Mouse (Mus musculus) hindbrain, embryonic 14.5 days (tissue): ENCODE data around the gene Hoxa6. TPM values are rescaled to one million over a fixed set of nuclear protein-coding genes. Genes with fewer than 3 reads are reported as not detected.
A peak's percentile ranks its signal among the peaks of the same experiment; 100 is the strongest.

Experiments
- ATAC-seq: fragments of 200-750 bp; cut with Nextera tagmentation; 2 replicates; pipeline ENCODE4 v1.8.0; 2017; ENCODE audit warnings: moderate number of reproducible peaks, mild to moderate bottlenecking, moderate TSS enrichment, moderate library complexity; ENCODE audit not compliant: low FRiP score
- DNase-seq: peaks from one replicate; pipeline ENCODE4 v3.0.0-alpha.2; 2015; ENCODE audit warnings: low spot score
- H3K27ac ChIP-seq: fragments of 300-500 bp; sonication (generic); 2 replicates; pipeline ENCODE4 v1.5.1; 2014; ENCODE audit warnings: mild to moderate bottlenecking, moderate library complexity
- H3K27me3 ChIP-seq: fragments of 300-500 bp; sonication (generic); 2 replicates; pipeline ENCODE4 v1.6.1; 2014; ENCODE audit warnings: mild to moderate bottlenecking, low read length, mixed read lengths; ENCODE audit not compliant: control insufficient read depth, insufficient read depth
- H3K36me3 ChIP-seq: fragments of 300-500 bp; sonication (generic); replicated peaks from 2 replicates; pipeline ENCODE4 v1.6.1; 2014; ENCODE audit not compliant: control insufficient read depth, insufficient read depth
- H3K4me1 ChIP-seq: fragments of 300-500 bp; sonication (generic); replicated peaks from 2 replicates; pipeline ENCODE4 v1.6.1; 2014; ENCODE audit warnings: antibody characterized with exemption, low read length, mixed read lengths; ENCODE audit not compliant: control insufficient read depth, insufficient read depth
- H3K4me2 ChIP-seq: fragments of 300-500 bp; sonication (generic); replicated peaks from 2 replicates; pipeline ENCODE4 v1.6.1; 2014; ENCODE audit warnings: mild to moderate bottlenecking, moderate library complexity
- H3K4me3 ChIP-seq: fragments of 300-500 bp; sonication (generic); replicated peaks from 2 replicates; pipeline ENCODE4 v1.5.1; 2014; ENCODE audit warnings: mild to moderate bottlenecking, low read length
- H3K9ac ChIP-seq: fragments of 300-500 bp; sonication (generic); 2 replicates; pipeline ENCODE4 v1.6.1; 2014
- H3K9me3 ChIP-seq: fragments of 300-500 bp; sonication (generic); 2 replicates; pipeline ENCODE4 v1.6.1; 2016; ENCODE audit warnings: low read length; ENCODE audit not compliant: control insufficient read depth
- WGBS: fragments of 180-500 bp; shearing (Covaris S2); extraction: QIAGEN DNeasy Blood & Tissue Kit; methylation state at CpG from one replicate; pipeline ENCODE4 v1.1.7; 2014; 5-methylcytosine and 5-hydroxymethylcytosine counted together
- polyA plus RNA-seq: library from polyadenylated mRNA; unstranded; fragments of >200 nt; fragmentation: Nextera tagmentation; extraction: Ambion mirVana; gene quantifications from 2 replicates; pipeline ENCODE4 v1.2.1, GENCODE M21; 2014

The Hoxa6 gene
- polyA plus RNA-seq, 1 experiment from 2014 or later, result 29.8 TPM

- DNase-seq, result no peak
- Histone ChIP-seq H3K27ac (peak overlapping the region; percentile 100), H3K4me1 (peaks cover 17% of the 10 kb centered on the region), H3K27me3 (peaks cover 91% of the 10 kb centered on the region), H3K4me3 (peak overlapping the region; percentile 71), H3K9ac (peak overlapping the region; percentile 99), H3K9me3 (no peaks in the 10 kb centered on the region), H3K36me3 (no peaks in the 10 kb centered on the region), H3K4me2 (peak overlapping the region; percentile 81)
- ATAC-seq, result no peak
- 27% methylated on average over 1 of the region's 1 CpGs for WGBS
Observed at GRCm38 (mm10) chr6:52182793-52183192, 25.7 kb downstream of the Hoxa6 start.

DNA sequence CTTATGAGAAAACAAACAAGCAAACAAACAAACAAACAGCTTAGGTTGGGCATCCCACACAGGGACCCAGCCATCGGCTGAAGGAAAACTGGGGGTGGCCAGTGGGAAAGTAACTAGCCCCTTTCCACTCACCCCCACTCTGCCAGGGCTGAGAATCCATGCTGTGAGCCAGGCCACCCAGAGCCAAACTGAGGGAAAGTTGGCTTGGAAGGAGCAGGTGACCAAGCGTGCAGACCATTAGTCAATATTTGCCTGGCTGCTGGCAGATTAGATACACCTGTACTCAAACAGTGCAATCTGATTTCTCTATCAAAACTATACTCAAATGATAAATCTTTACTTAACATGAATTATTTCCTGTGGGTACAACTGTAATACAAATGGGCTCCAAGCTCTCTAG, 26.5 kb downstream of the Hoxa6 start:
- ATAC-seq (no peak), DNase-seq (no peak)
- Histone ChIP-seq H3K27me3 (peaks cover 92% of the 10 kb centered on the region), H3K4me1 (peaks cover 17% of the 10 kb centered on the region), H3K4me3 (peak overlapping the region; percentile 71), H3K4me2 (peak overlapping the region; percentile 81), H3K36me3 (no peaks in the 10 kb centered on the region), H3K9ac (peak overlapping the region; percentile 99), H3K27ac (peak overlapping the region; percentile 100), H3K9me3 (no peaks in the 10 kb centered on the region)
- 21% methylated on average over 2 of the region's 2 CpGs for WGBS

GRCm38 (mm10) chr6:52180726-52181125, 27.8 kb downstream of the Hoxa6 start:
- 6% methylated on average over 3 of the region's 3 CpGs for WGBS
- Histone ChIP-seq H3K9ac (peak overlapping the region; percentile 99), H3K9me3 (no peaks in the 10 kb centered on the region), H3K4me1 (peaks cover 17% of the 10 kb centered on the region), H3K4me2 (peak overlapping the region; percentile 81), H3K36me3 (no peaks in the 10 kb centered on the region), H3K27ac (peak overlapping the region; percentile 100), H3K27me3 (peaks cover 84% of the 10 kb centered on the region), H3K4me3 (peak overlapping the region; percentile 71)
- ATAC-seq, result no peak
- DNase-seq, result no peak

GRCm38 (mm10) chr6:52180213-52180710, 28.3 kb downstream of the Hoxa6 start:
- 1% methylated on average over 11 of the region's 11 CpGs for WGBS
- no peaks in the 10 kb centered on the region for H3K9me3 ChIP-seq
- H3K27me3 ChIP-seq, result peaks cover 80% of the 10 kb centered on the region
- H3K27ac ChIP-seq, result peak overlapping the region; percentile 100
- H3K36me3 ChIP-seq, result no peaks in the 10 kb centered on the region
- no peak for ATAC-seq
- H3K4me3 ChIP-seq, result peak overlapping the region; percentile 71
- peak overlapping the region; percentile 99 for H3K9ac ChIP-seq
- no peak for DNase-seq
- H3K4me1 ChIP-seq, result peaks cover 17% of the 10 kb centered on the region
- H3K4me2 ChIP-seq, result peak overlapping the region; percentile 81

DNA sequence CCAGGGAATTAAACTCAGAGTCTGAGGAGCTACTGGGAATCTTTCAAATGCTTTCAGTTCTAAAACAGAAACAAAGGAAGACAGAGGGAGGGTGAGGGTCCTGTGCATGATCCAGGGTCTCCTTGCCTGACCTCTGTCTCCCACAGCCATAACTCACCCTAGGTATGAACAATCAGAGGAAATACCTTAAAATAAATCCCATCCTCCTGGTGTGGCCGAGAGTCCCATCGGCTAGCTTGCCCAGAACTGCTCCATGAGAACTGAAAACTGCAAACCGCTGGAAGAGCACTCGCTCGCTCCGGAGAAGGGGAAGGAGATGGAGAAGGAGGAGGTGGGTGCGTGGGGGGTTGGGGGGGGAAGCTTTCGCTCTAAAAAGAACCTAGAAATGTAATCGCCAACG, 28.8 kb downstream of the Hoxa6 start:
- no peaks in the 10 kb centered on the region for H3K9me3 ChIP-seq
- no peaks in the 10 kb centered on the region for H3K36me3 ChIP-seq
- H3K27me3 ChIP-seq, result peaks cover 78% of the 10 kb centered on the region
- ATAC-seq (no peak), DNase-seq (no peak)
- under 1% methylated on average over 10 of the region's 10 CpGs for WGBS
- peak overlapping the region; percentile 81 for H3K4me2 ChIP-seq
- H3K9ac ChIP-seq, result peak overlapping the region; percentile 99
- H3K4me1 ChIP-seq, result peaks cover 16% of the 10 kb centered on the region
- peak overlapping the region; percentile 71 for H3K4me3 ChIP-seq
- peak overlapping the region; percentile 100 for H3K27ac ChIP-seq

GRCm38 (mm10) chr6:52178918-52179665, 29.4 kb downstream of the Hoxa6 start:
- peak overlapping the region; percentile 99 for H3K9ac ChIP-seq
- DNase-seq, result no peak

GRCm38 (mm10) chr6:52177806-52178205, 30.7 kb downstream of the Hoxa6 start:
- H3K9ac ChIP-seq, result peak overlapping the region; percentile 99
- ATAC-seq (no peak), DNase-seq (no peak)
- WGBS, result 1% methylated on average over 9 of the region's 9 CpGs
- H3K4me2 ChIP-seq, result peak overlapping the region; percentile 81
- peak overlapping the region; percentile 71 for H3K4me3 ChIP-seq
- H3K9me3 ChIP-seq, result no peaks in the 10 kb centered on the region
- peak overlapping the region; percentile 100 for H3K27ac ChIP-seq
- no peaks in the 10 kb centered on the region for H3K36me3 ChIP-seq
- H3K27me3 ChIP-seq, result peaks cover 77% of the 10 kb centered on the region
- H3K4me1 ChIP-seq, result peaks cover 8% of the 10 kb centered on the region

More at GRCm38 (mm10) chr6:52178918-52179665, 29.4 kb downstream of the Hoxa6 start:
- H3K4me2 ChIP-seq, result peak overlapping the region; percentile 81
- no peaks in the 10 kb centered on the region for H3K36me3 ChIP-seq
- peaks cover 10% of the 10 kb centered on the region for H3K4me1 ChIP-seq
- peak overlapping the region; percentile 71 for H3K4me3 ChIP-seq
- H3K27me3 ChIP-seq, result peaks cover 78% of the 10 kb centered on the region
- WGBS, result 0% methylated on average over 3 of the region's 4 CpGs
- H3K9me3 ChIP-seq, result no peaks in the 10 kb centered on the region
- no peak for ATAC-seq
- peak overlapping the region; percentile 100 for H3K27ac ChIP-seq

GRCm38 (mm10) chr6:52177061-52177735, 31.3 kb downstream of the Hoxa6 start, which contains the start of gene 5730596B20Rik:
Gene 5730596B20Rik, plus strand, starts transcription at chr6:52177498.
- Histone ChIP-seq H3K36me3 (no peaks in the 10 kb centered on the region), H3K4me2 (peak within 1 kb of the TSS; percentile 81), H3K27me3 (peaks cover 77% of the 10 kb centered on the region), H3K9ac (peak within 1 kb of the TSS; percentile 99), H3K4me1 (peaks cover 8% of the 10 kb centered on the region), H3K4me3 (peak within 1 kb of the TSS; percentile 71), H3K9me3 (no peaks in the 10 kb centered on the region), H3K27ac (peak within 1 kb of the TSS; percentile 100)
- 1% methylated on average over 36 of the region's 36 CpGs for WGBS
- DNase-seq (no peak), ATAC-seq (no peak)

DNA sequence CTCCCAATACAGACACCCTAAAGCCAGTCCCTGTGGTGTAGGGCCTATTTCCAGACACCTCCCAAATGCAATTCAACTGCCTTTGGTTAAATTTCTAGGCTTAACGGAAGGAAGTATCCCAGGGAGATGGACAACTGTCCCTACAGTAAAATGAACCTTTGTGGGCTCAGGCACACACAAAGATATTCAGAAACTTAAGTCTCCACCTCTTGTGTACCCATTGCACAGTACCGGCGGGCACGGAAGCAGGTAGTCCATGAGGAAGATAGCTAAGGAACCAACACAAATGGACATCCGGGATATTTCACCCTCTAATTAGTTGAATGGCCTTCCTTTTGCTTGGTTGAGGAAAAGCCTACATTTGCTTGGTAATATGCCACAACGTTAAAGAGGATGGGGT, 32.1 kb downstream of the Hoxa6 start:
- ATAC-seq (no peak), DNase-seq (no peak)
- Histone ChIP-seq H3K9me3 (no peaks in the 10 kb centered on the region), H3K9ac (peak overlapping the region; percentile 99), H3K4me3 (peak overlapping the region; percentile 71), H3K4me2 (peak overlapping the region; percentile 81), H3K36me3 (no peaks in the 10 kb centered on the region), H3K27me3 (peaks cover 77% of the 10 kb centered on the region), H3K4me1 (peaks cover 10% of the 10 kb centered on the region), H3K27ac (peak overlapping the region; percentile 100)
- WGBS, result 2% methylated on average over 6 of the region's 6 CpGs
